Mouse (Mus musculus) brain, embryonic 14.5 days (tissue): ENCODE data around the gene Camta1.

Experiments used
- CTCF ChIP-seq: fragments of 200-500 bp; IDR thresholded peaks from 2 replicates; pipeline ENCODE4 v1.5.1; 2012; ENCODE audit warnings: inconsistent platforms, mild to moderate bottlenecking, moderate library complexity, borderline replicate concordance; ENCODE audit not compliant: insufficient read depth, insufficient read length; ENCODE audit errors: extremely low read depth
- POLR2A ChIP-seq: fragments of 200-500 bp; IDR thresholded peaks from 2 replicates; pipeline ENCODE4 v1.6.1; 2012; ENCODE audit warnings: mild to moderate bottlenecking, inconsistent platforms, borderline replicate concordance; ENCODE audit not compliant: poor library complexity, insufficient read depth, insufficient read length, severe bottlenecking; ENCODE audit errors: extremely low read depth

GRCm38 (mm10) chr4:151316428-151316827 lies 545.2 kb downstream of the Camta1 start:
- no peak for TF ChIP-seq POLR2A
- TF ChIP-seq CTCF = no peak
